Mouse (Mus musculus) gastrocnemius, adult 2 months (tissue): Measurements from ENCODE around the gene Enah. TPM values are rescaled to one million over a fixed set of nuclear protein-coding genes. Genes with fewer than 3 reads are reported as not detected.

Experiments used
- DNase-seq: peaks from one replicate; pipeline ENCODE4 v3.0.0; 2022
- H3K27ac ChIP-seq: fragments of 200-600 bp; 2 replicates; pipeline ENCODE4 v1.8.1; 2022; ENCODE audit warnings: mild to moderate bottlenecking
- H3K4me3 ChIP-seq: fragments of 200-600 bp; 2 replicates; pipeline ENCODE4 v1.8.1; 2022; ENCODE audit warnings: mild to moderate bottlenecking, moderate library complexity
- CTCF ChIP-seq: fragments of 200-600 bp; IDR thresholded peaks from 2 replicates; pipeline ENCODE4 v1.8.1; 2022; ENCODE audit warnings: antibody characterized with exemption, mild to moderate bottlenecking, moderate library complexity
- intact Hi-C: fragments of 180-260 bp; cut with DNase I; formaldehyde crosslinking; loops from one replicate; pipeline ENCODE4 v1.15.1; 2025
- total RNA-seq, 2 experiments: library from RNA; stranded (reverse); gene quantifications; 2 replicates each; pipeline ENCODE4 v1.2.3; 2021

The Enah gene
- total RNA-seq, 2 experiments from 2014 or later = 31.6 to 73.0 TPM

GRCm38 (mm10) chr1:181980017-181980719, 39.6 kb downstream of the Enah start:
- no peak for TF ChIP-seq CTCF

GRCm38 (mm10) chr1:181975510-181975909, 44.3 kb downstream of the Enah start:
- intact Hi-C loops = no loop called here
- Histone ChIP-seq H3K4me3 (no peak overlapping the region), H3K27ac (peak overlapping the region; percentile 74)
- DNase-seq = no peak
- no peak for TF ChIP-seq CTCF

More at GRCm38 (mm10) chr1:181980017-181980719, 39.6 kb downstream of the Enah start:
- intact Hi-C loops = no loop called here
- no peak for DNase-seq
- no peak overlapping the region for H3K4me3 ChIP-seq
- H3K27ac ChIP-seq = no peak overlapping the region

GRCm38 (mm10) chr1:181974897-181975296, 44.9 kb downstream of the Enah start:
- no peak for DNase-seq
- Histone ChIP-seq H3K4me3 (no peak overlapping the region), H3K27ac (peak overlapping the region; percentile 74; the same call in 1 of the 2 replicates)
- intact Hi-C loops = no loop called here
- TF ChIP-seq CTCF = no peak

GRCm38 (mm10) chr1:181965277-181965676, 54.5 kb downstream of the Enah start:
- no peak overlapping the region for H3K27ac ChIP-seq
- intact Hi-C loops = no loop called here
- DNase-seq = no peak
- TF ChIP-seq CTCF = no peak
- no peak overlapping the region for H3K4me3 ChIP-seq

GRCm38 (mm10) chr1:181963827-181964226, 56.0 kb downstream of the Enah start:
- H3K4me3 ChIP-seq = no peak overlapping the region
- no peak for DNase-seq
- TF ChIP-seq CTCF = no peak
- intact Hi-C loops = no loop called here
- H3K27ac ChIP-seq = no peak overlapping the region

GRCm38 (mm10) chr1:181963351-181963750, 56.4 kb downstream of the Enah start:
- Histone ChIP-seq H3K27ac (no peak overlapping the region), H3K4me3 (no peak overlapping the region)
- no peak for DNase-seq
- no peak for TF ChIP-seq CTCF
- intact Hi-C loops = no loop called here

GRCm38 (mm10) chr1:181960383-181960782, 59.4 kb downstream of the Enah start:
- Histone ChIP-seq H3K4me3 (peak overlapping the region; percentile 13; the same call in 1 of the 2 replicates), H3K27ac (peak overlapping the region; percentile 6; the same call in 1 of the 2 replicates)
- DNase-seq = no peak
- intact Hi-C loops = no loop called here
- no peak for TF ChIP-seq CTCF

GRCm38 (mm10) chr1:181958392-181958791, 61.4 kb downstream of the Enah start:
- no peak for DNase-seq
- TF ChIP-seq CTCF = no peak
- no peak overlapping the region for H3K27ac ChIP-seq
- no peak overlapping the region for H3K4me3 ChIP-seq
- intact Hi-C loops = no loop called here

GRCm38 (mm10) chr1:181957736-181958135, 62.1 kb downstream of the Enah start:
- intact Hi-C loops = no loop called here
- H3K27ac ChIP-seq = no peak overlapping the region
- TF ChIP-seq CTCF = no peak
- DNase-seq = no peak
- H3K4me3 ChIP-seq = no peak overlapping the region

GRCm38 (mm10) chr1:181953547-181953946, 66.2 kb downstream of the Enah start:
- no peak overlapping the region for H3K27ac ChIP-seq
- intact Hi-C loops = no loop called here
- no peak overlapping the region for H3K4me3 ChIP-seq
- no peak for TF ChIP-seq CTCF
- DNase-seq = no peak

- intact Hi-C loops = no loop called here
- DNase-seq = no peak
- no peak overlapping the region for H3K4me3 ChIP-seq
- no peak overlapping the region for H3K27ac ChIP-seq
- no peak for TF ChIP-seq CTCF
These were observed 68.5 kb downstream of the Enah start for GRCm38 (mm10) chr1:181951266-181951665.

GRCm38 (mm10) chr1:181950721-181951120, 69.1 kb downstream of the Enah start:
- intact Hi-C loops = no loop called here
- TF ChIP-seq CTCF = no peak
- DNase-seq = no peak
- Histone ChIP-seq H3K27ac (no peak overlapping the region), H3K4me3 (no peak overlapping the region)

GRCm38 (mm10) chr1:181948191-181948590, 71.6 kb downstream of the Enah start:
- intact Hi-C loops = no loop called here
- no peak overlapping the region for H3K4me3 ChIP-seq
- no peak for TF ChIP-seq CTCF
- H3K27ac ChIP-seq = no peak overlapping the region
- no peak for DNase-seq

- H3K27ac ChIP-seq = no peak overlapping the region
- no peak overlapping the region for H3K4me3 ChIP-seq
- TF ChIP-seq CTCF = no peak
- intact Hi-C loops = no loop called here
- no peak for DNase-seq
These were observed 82.7 kb downstream of the Enah start for GRCm38 (mm10) chr1:181937064-181937463.
